Mouse (Mus musculus): ENCODE measurements around the gene Batf2. TPM values are rescaled to one million over a fixed set of nuclear protein-coding genes. Genes with fewer than 3 reads are reported as not detected.

The Batf2 gene
- total and polyA plus RNA-seq, 3 experiments: not detected

GRCm38 (mm10) chr19:6156372-6156771 lies 15.6 kb downstream of the Batf2 start:
- Histone ChIP-seq H3K9ac (ENCODE audit: insufficient read depth, low read depth) (no peak overlapping the region), H3K9me3 (replicated peaks; ENCODE audit: low read length) (peaks cover 3% of the 10 kb centered on the region), H3K4me1 (ENCODE audit: control insufficient read depth in 1 of 2, insufficient read depth in 2 of 2) (peaks cover 8 to 22% of the 10 kb centered on the region in 2 experiments; a peak in 3 of 4 replicates), H3K27me3 (replicated peaks) (peaks cover 40% of the 10 kb centered on the region), H3K4me3 (replicated peaks in 1 of 3; ENCODE audit: low read depth in 2 of 3, low read length in 2 of 3, poor library complexity in 1 of 3) (no peak overlapping the region), H3K4me2 (ENCODE audit: insufficient read depth, low read depth, poor library complexity, severe bottlenecking) (peak overlapping the region; percentile 26; the same call in 1 of the 2 replicates), H3K79me2 (replicated peaks; ENCODE audit: control insufficient read depth, extremely low read depth, insufficient read depth, poor library complexity, severe bottlenecking) (no peaks in the 10 kb centered on the region), H3K36me3 (replicated peaks in 1 of 2; ENCODE audit: control insufficient read depth in 1 of 2, insufficient read depth in 1 of 2, low read length in 1 of 2) (no peaks in the 10 kb centered on the region), H3K27ac (ENCODE audit: insufficient read depth, low read depth) (no peak overlapping the region)
- in situ Hi-C loops (cut with MboI; ENCODE audit: low pct_ligation_motif_present, low pct_unique_long_range_greater_than_20kb, low sequenced_read_pairs) (loop anchor here (5.0 to 25.0 kb wide), 2 partner anchors 76 to 156 kb away; partner anchors contain the start of gene Cdc42bpg), dilution Hi-C loops (cut with MboI; ENCODE audit: extremely low pct_ligation_motif_present, extremely low pct_unique_long_range_greater_than_20kb, low sequenced_read_pairs) (no loop called here)
- no peak for DNase-seq (ENCODE audit: extremely low read depth)
- TF ChIP-seq E2F4 (IDR thresholded peaks at IDR 0.05; ENCODE audit: insufficient replicate concordance, low read depth, low read length): no peak
- 0 out of 4 replicates have a peak, but pooled peaks of 1 of the 2 experiments have one; percentile 8 for TF ChIP-seq CTCF (conservative IDR thresholded peaks at IDR 0.05 in 1 of 2, IDR thresholded peaks at IDR 0.05 in 1 of 2; ENCODE audit: low read depth in 2 of 2, low read length in 2 of 2)
- no peak for TF ChIP-seq EP300 (IDR thresholded peaks at IDR 0.05; ENCODE audit: low read length)
- TF ChIP-seq ZMIZ1 (IDR thresholded peaks at IDR 0.05; ENCODE audit: low read depth, low read length): no peak

GRCm38 (mm10) chr19:6157220-6157619 lies 16.4 kb downstream of the Batf2 start:
- no peak overlapping the region for H3K4me3 ChIP-seq (replicated peaks in 1 of 3; ENCODE audit: low read depth in 2 of 3, low read length in 2 of 3, poor library complexity in 1 of 3)
- H3K4me1 ChIP-seq (ENCODE audit: control insufficient read depth in 1 of 2, insufficient read depth in 2 of 2): peaks cover 8 to 22% of the 10 kb centered on the region in 2 experiments; a peak in 3 of 4 replicates
- in situ Hi-C loops (cut with MboI; ENCODE audit: low pct_ligation_motif_present, low pct_unique_long_range_greater_than_20kb, low sequenced_read_pairs) (loop anchor here (5.0 to 25.0 kb wide), 2 partner anchors 75 to 155 kb away; partner anchors contain the start of gene Cdc42bpg), dilution Hi-C loops (cut with MboI; ENCODE audit: extremely low pct_ligation_motif_present, extremely low pct_unique_long_range_greater_than_20kb, low sequenced_read_pairs) (no loop called here)
- H3K36me3 ChIP-seq (replicated peaks in 1 of 2; ENCODE audit: control insufficient read depth in 1 of 2, insufficient read depth in 1 of 2, low read length in 1 of 2): no peaks in the 10 kb centered on the region
- H3K79me2 ChIP-seq (replicated peaks; ENCODE audit: control insufficient read depth, extremely low read depth, insufficient read depth, poor library complexity, severe bottlenecking): no peaks in the 10 kb centered on the region
- H3K27ac ChIP-seq (ENCODE audit: insufficient read depth, low read depth): no peak overlapping the region
- H3K4me2 ChIP-seq (ENCODE audit: insufficient read depth, low read depth, poor library complexity, severe bottlenecking): peak overlapping the region; percentile 26
- no peaks in the 10 kb centered on the region for H3K9me3 ChIP-seq (replicated peaks; ENCODE audit: low read length)
- 0 out of 2 replicates have a peak, but pooled peaks have one; percentile 13 for TF ChIP-seq ELF1 (IDR thresholded peaks at IDR 0.05; ENCODE audit: low read depth, low read length)
- TF ChIP-seq ETS1 (conservative IDR thresholded peaks at IDR 0.05; ENCODE audit: low read depth, low read length): peak; percentile 82
- peak; percentile 22; the same call in 1 of the 2 replicates for TF ChIP-seq TCF12 (IDR thresholded peaks at IDR 0.05; ENCODE audit: low read depth, low read length)
- TF ChIP-seq BHLHE40 (IDR thresholded peaks at IDR 0.05; ENCODE audit: low read depth, low read length): peak; percentile 76
- 0 out of 2 replicates have a peak, but pooled peaks have one; percentile 34 for TF ChIP-seq SIN3A (IDR thresholded peaks at IDR 0.05; ENCODE audit: low read length)
- TF ChIP-seq JUN (IDR thresholded peaks at IDR 0.05; ENCODE audit: insufficient read depth, low read depth, low read length): peak; percentile 45; the same call in 1 of the 2 replicates
- TF ChIP-seq IRF4 (IDR thresholded peaks at IDR 0.05; ENCODE audit: low read depth, low read length): peak; percentile 59
- TF ChIP-seq EP300 (IDR thresholded peaks at IDR 0.05; ENCODE audit: low read length): peak; percentile 52; the same call in 1 of the 2 replicates
- no peak for TF ChIP-seq POLR2AphosphoS2 (IDR thresholded peaks at IDR 0.05; ENCODE audit: low read depth, low read length)
- TF ChIP-seq CTCF (conservative IDR thresholded peaks at IDR 0.05 in 1 of 2, IDR thresholded peaks at IDR 0.05 in 1 of 2; ENCODE audit: low read depth in 2 of 2, low read length in 2 of 2): no peak
- no peak for TF ChIP-seq NRF1 (IDR thresholded peaks at IDR 0.05; ENCODE audit: low read depth, low read length)
- 0 out of 2 replicates have a peak, but pooled peaks have one; percentile 26 for TF ChIP-seq RCOR1 (conservative IDR thresholded peaks at IDR 0.05; ENCODE audit: low read depth, low read length)
- no peak for TF ChIP-seq GABPA (IDR thresholded peaks at IDR 0.05; ENCODE audit: insufficient replicate concordance, low read depth, low read length)
- DNase-seq (ENCODE audit: extremely low read depth): peak; percentile 68
- H3K9ac ChIP-seq (ENCODE audit: insufficient read depth, low read depth): no peak overlapping the region
- H3K27me3 ChIP-seq (replicated peaks): peaks cover 40% of the 10 kb centered on the region
